Mouse (Mus musculus) limb, embryonic 14.5 days (tissue): ENCODE results near the gene Usp7. TPM values are rescaled to one million over a fixed set of nuclear protein-coding genes. Genes with fewer than 3 reads are reported as not detected.

Source experiments
- ATAC-seq: fragments of 200-750 bp; cut with Nextera tagmentation; 2 replicates; pipeline ENCODE4 v1.8.0; 2017; ENCODE audit warnings: low read depth, moderate number of reproducible peaks, moderate TSS enrichment; ENCODE audit not compliant: low FRiP score
- DNase-seq: peaks from one replicate; pipeline ENCODE4 v3.0.0-alpha.2; 2015; ENCODE audit warnings: low spot score
- H3K27ac ChIP-seq: fragments of 300-500 bp; sonication (generic); replicated peaks from 2 replicates; pipeline ENCODE4 v1.5.1; 2014; ENCODE audit warnings: low read depth, mild to moderate bottlenecking, low read length, moderate library complexity, mixed read lengths
- H3K27me3 ChIP-seq: fragments of 300-500 bp; sonication (generic); 2 replicates; pipeline ENCODE4 v1.6.1; 2014; ENCODE audit warnings: low read length, mixed read lengths; ENCODE audit not compliant: control insufficient read depth, insufficient read depth
- H3K36me3 ChIP-seq: fragments of 300-500 bp; sonication (generic); 2 replicates; pipeline ENCODE4 v1.6.1; 2014; ENCODE audit warnings: mild to moderate bottlenecking, low read length, moderate library complexity, mixed read lengths; ENCODE audit not compliant: control insufficient read depth, insufficient read depth
- H3K4me1 ChIP-seq: fragments of 300-500 bp; sonication (generic); 2 replicates; pipeline ENCODE4 v1.6.1; 2014; ENCODE audit warnings: antibody characterized with exemption, low read length, mixed read lengths; ENCODE audit not compliant: control insufficient read depth, insufficient read depth
- H3K4me2 ChIP-seq: fragments of 300-500 bp; sonication (generic); replicated peaks from 2 replicates; pipeline ENCODE4 v1.6.1; 2014; ENCODE audit warnings: low read depth, mild to moderate bottlenecking, low read length, moderate library complexity; ENCODE audit not compliant: severe bottlenecking
- H3K4me3 ChIP-seq: fragments of 300-500 bp; sonication (generic); replicated peaks from 2 replicates; pipeline ENCODE4 v1.5.1; 2014; ENCODE audit warnings: low read length
- H3K9ac ChIP-seq: fragments of 300-500 bp; sonication (generic); 2 replicates; pipeline ENCODE4 v1.6.1; 2014; ENCODE audit warnings: mild to moderate bottlenecking, low read depth, low read length, moderate library complexity; ENCODE audit not compliant: severe bottlenecking
- H3K9me3 ChIP-seq: fragments of 300-500 bp; sonication (generic); 2 replicates; pipeline ENCODE4 v1.6.1; 2016; ENCODE audit warnings: low read length; ENCODE audit not compliant: control insufficient read depth
- POLR2A ChIP-seq: fragments of 200-500 bp; IDR thresholded peaks from 2 replicates; pipeline ENCODE4 v1.8.0; 2012; ENCODE audit warnings: inconsistent platforms, mild to moderate bottlenecking, moderate library complexity, borderline replicate concordance; ENCODE audit not compliant: insufficient read depth, insufficient read length; ENCODE audit errors: extremely low read depth
- WGBS: fragments of 180-500 bp; shearing (Covaris S2); extraction: QIAGEN DNeasy Blood & Tissue Kit; methylation state at CpG from one replicate; pipeline ENCODE4 v1.1.7; 2014; 5-methylcytosine and 5-hydroxymethylcytosine counted together
- polyA plus RNA-seq, 2 experiments: library from polyadenylated mRNA; depleted of rRNA in 1 of 2; stranded (reverse) in 1 of 2; unstranded in 1 of 2; fragments of >200 nt; fragmentation: Nextera tagmentation in 1 of 2; extraction: Ambion mirVana in 1 of 2; gene quantifications; 2 replicates each; pipeline versions ENCODE4 v1.2.1 to v1.2.3; 2012 to 2014

Usp7 gene
- polyA plus RNA-seq, 2 experiments, result 47.1 to 104 TPM

GRCm38 (mm10) chr16:8823661-8824060 lies 31.6 kb upstream of the Usp7 start:
- Histone ChIP-seq H3K4me3 (no peak overlapping the region), H3K36me3 (no peaks in the 10 kb centered on the region), H3K27ac (no peak overlapping the region), H3K4me1 (no peaks in the 10 kb centered on the region), H3K9me3 (no peaks in the 10 kb centered on the region), H3K9ac (no peak overlapping the region), H3K27me3 (no peaks in the 10 kb centered on the region), H3K4me2 (no peak overlapping the region)
- ATAC-seq (no peak), DNase-seq (no peak)
- 75% methylated on average over 2 of the region's 2 CpGs for WGBS
- TF ChIP-seq POLR2A, result no peak

- Histone ChIP-seq H3K36me3 (no peaks in the 10 kb centered on the region), H3K4me2 (no peak overlapping the region), H3K9me3 (no peaks in the 10 kb centered on the region), H3K4me3 (no peak overlapping the region), H3K27ac (no peak overlapping the region), H3K4me1 (no peaks in the 10 kb centered on the region), H3K9ac (no peak overlapping the region), H3K27me3 (no peaks in the 10 kb centered on the region)
- DNase-seq (no peak), ATAC-seq (no peak)
- 79% methylated on average over 4 of the region's 4 CpGs for WGBS
- no peak for TF ChIP-seq POLR2A
These were observed 30.5 kb upstream of the Usp7 start for GRCm38 (mm10) chr16:8822586-8822985.

- H3K4me2 ChIP-seq, result no peak overlapping the region
- H3K4me1 ChIP-seq, result no peaks in the 10 kb centered on the region
- ATAC-seq (no peak), DNase-seq (no peak)
- H3K9ac ChIP-seq, result no peak overlapping the region
- no peak overlapping the region for H3K4me3 ChIP-seq
- TF ChIP-seq POLR2A, result no peak
- no peaks in the 10 kb centered on the region for H3K27me3 ChIP-seq
- 73% methylated on average over 1 of the region's 1 CpGs for WGBS
- H3K27ac ChIP-seq, result no peak overlapping the region
- no peaks in the 10 kb centered on the region for H3K9me3 ChIP-seq
- no peaks in the 10 kb centered on the region for H3K36me3 ChIP-seq
These were observed 29.3 kb upstream of the Usp7 start for GRCm38 (mm10) chr16:8821429-8821828.

GRCm38 (mm10) chr16:8817872-8818271 lies 25.8 kb upstream of the Usp7 start:
- Histone ChIP-seq H3K27me3 (no peaks in the 10 kb centered on the region), H3K9ac (no peak overlapping the region), H3K4me1 (no peaks in the 10 kb centered on the region), H3K4me2 (no peak overlapping the region), H3K4me3 (no peak overlapping the region), H3K9me3 (no peaks in the 10 kb centered on the region), H3K27ac (no peak overlapping the region), H3K36me3 (no peaks in the 10 kb centered on the region)
- TF ChIP-seq POLR2A, result no peak
- whole genome bisulfite sequencing, result 75% methylated on average over 4 of the region's 4 CpGs
- no peak for ATAC-seq
- no peak for DNase-seq

- Histone ChIP-seq H3K9ac (no peak overlapping the region), H3K4me1 (no peaks in the 10 kb centered on the region), H3K4me3 (no peak overlapping the region), H3K27ac (no peak overlapping the region), H3K9me3 (no peaks in the 10 kb centered on the region), H3K36me3 (no peaks in the 10 kb centered on the region), H3K27me3 (no peaks in the 10 kb centered on the region), H3K4me2 (no peak overlapping the region)
- no peak for DNase-seq
- no peak for TF ChIP-seq POLR2A
- 86% methylated on average over 14 of the region's 14 CpGs for WGBS
- ATAC-seq, result no peak
These were observed 18.5 kb upstream of the Usp7 start for GRCm38 (mm10) chr16:8810399-8811127.
